Mouse (Mus musculus) MEL-GATA-1-ER (cell line): Measurements from ENCODE around the gene Glt1d1.
"Not testable (repeated sequence)": the region's sequence is repeated elsewhere in the genome, so short reads cannot be mapped to it uniquely, and the experiment has no call there.

Experiments
- DNase-seq: peaks from one replicate; pipeline ENCODE4 v3.0.0-alpha.2; 2012; ENCODE audit warnings: low read depth; ENCODE audit errors: extremely low read depth

Gene Glt1d1

DNA sequence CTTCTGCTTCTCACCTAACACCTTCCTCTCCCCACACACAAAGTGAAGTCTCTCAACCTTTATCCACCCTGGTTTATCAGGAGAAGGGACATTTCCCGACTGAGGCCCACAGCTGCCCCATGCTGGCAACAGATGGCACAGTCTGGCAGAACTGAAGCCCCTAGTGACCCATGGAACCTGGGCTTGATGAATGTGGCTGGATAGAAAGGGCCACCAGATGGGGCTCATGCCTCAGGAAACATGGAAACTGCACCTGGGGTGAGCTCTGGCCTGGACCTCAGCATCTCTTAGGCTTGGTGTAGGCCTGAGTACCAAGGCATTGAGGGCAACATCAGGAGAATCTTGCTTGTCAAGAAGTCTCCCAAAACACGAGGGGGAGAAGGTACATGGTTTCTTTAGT lies 66.5 kb downstream of the Glt1d1 start:
- no peak for DNase-seq

DNA sequence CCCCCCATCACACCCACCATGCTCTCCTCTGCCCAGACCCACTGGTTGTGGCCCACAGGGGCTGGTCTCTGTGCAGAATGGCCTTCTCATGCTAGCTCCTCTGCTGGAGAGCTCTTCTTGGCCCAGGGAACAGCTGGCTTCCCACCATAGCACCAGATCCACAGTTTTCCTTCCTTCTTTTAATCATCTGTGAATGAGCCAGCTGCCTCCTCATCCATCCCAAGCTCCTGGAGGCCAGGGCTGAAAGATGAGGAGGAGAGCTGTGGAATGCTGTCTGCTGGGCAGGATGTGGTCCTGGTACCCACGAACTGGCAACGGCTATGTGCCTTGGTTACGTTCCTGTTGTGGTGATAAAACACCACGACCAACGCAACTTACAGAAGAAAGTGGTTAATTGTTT lies 67.6 kb downstream of the Glt1d1 start:
- DNase-seq = no peak

DNA sequence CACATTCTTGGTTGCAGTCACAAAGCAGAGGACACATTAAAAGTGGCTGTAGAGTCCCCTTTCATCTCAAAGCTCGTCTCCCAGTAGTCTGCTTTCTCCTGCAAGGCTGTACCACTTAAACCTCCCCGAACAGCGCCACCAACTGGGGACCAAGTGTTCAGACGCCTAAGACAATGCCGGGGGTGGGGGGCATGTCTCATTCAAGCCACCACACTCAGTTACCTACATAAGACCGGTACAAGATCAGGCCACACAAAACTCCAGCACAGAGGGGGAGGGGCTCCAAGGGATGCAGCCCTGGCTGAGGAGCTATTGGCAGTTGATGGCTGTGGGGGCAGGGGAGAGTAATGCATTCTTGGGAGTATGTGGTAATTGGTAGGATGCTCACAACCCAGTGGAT lies 68.1 kb downstream of the Glt1d1 start:
- no peak for DNase-seq

GRCm38 (mm10) chr5:127703609-127704180 lies 71.6 kb downstream of the Glt1d1 start:
- DNase-seq = no peak

DNA sequence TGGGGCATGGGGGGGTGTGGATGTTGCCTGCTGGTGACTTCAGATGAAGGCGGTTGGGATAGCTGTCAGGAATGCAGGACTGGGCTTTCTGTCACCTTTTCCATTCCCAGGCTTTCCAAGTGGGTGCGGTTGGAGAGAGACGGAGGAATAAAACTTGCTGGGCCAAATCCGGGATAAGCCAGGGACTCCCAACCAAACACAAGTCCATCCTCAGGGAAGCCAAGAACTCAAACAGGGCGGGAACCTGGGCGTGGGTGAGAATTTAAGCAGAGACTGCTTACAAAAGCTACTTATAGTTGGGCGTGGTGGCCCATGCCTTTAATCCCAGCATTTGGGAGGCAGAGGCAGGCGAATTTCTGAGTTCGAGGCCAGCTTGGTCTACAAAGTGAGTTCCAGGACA lies 73.2 kb downstream of the Glt1d1 start:
- no peak for DNase-seq

GRCm38 (mm10) chr5:127705976-127706375 lies 73.9 kb downstream of the Glt1d1 start:
- no peak for DNase-seq

DNA sequence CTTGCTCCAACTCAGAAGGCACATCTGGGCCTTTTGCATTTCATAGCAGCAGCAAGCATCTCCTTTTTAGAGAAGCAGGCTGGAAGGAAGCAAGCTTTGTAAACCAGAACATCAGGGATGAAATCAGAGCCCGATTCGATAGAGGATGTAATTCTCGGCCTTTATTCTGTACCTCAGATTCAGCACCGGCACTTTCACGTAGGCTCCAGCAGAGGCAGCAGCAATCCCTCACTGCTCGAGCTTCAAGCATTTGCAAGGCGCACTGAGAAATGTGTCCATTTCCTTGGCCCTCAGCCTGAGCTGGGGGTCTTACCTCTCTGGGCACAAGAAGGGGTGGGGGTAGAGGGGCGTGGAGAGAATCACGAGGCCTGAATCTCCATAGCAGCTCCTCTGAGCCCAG lies 76.1 kb downstream of the Glt1d1 start:
- DNase-seq = no peak

- no peak for DNase-seq
These were observed 83.0 kb downstream of the Glt1d1 start for GRCm38 (mm10) chr5:127714783-127715704.

DNA sequence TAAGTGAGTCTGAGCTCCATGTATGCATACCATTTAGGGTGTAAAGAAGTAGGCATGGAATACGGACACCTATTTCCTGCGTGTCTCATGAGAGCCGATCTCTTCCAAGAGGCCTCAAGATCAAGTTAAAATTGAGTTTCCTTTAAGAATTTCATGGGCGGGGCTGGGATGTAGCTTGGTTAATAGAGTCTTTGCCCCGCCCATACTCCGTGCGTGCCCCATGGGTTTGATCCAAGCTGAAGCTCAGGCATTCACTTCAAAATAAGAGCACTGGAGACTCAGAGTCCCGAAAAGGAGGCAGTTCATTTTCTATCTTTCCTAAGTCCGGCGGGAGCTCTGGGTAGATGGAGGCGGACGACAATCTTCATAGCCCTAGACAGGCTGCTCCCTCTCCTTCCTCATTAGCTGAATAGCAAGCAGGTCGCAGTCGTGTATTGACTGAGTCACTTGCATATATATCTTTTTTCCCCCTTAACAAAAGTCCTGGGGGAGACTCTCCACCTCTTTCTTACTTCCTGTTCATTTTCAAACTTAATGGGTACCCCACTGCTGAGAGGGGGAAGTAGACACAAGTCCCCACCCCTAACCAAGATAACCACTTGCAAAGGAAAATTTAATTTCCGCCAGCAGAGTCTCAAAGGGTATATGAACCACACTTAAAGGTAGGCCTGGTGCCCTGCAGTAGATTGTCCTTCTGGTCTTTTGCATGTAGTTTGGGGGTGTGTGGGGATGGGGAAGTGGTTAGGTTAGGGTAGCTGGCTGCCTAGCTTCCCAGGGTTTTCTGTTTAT lies 88.7 kb downstream of the Glt1d1 start:
- peak; percentile 91 for DNase-seq

DNA sequence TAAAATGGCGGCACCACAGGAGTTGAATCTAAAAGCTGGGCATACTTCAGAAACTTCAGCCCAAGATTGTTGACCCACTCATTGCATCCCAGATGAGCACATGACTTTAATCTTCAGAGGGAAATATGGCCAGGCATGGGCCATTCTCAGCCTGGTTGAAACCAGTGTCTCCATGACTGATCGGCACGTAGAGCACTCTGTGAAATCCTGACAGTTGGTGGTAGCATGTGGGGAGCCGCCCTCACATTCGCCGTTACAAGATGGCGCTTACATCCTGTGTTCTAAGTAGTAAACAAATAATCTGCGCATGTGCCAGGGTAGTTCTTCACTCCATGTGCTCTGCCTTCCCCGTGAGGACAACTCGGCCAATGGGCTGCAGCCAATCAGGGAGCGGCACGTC lies 90.1 kb downstream of the Glt1d1 start:
- not testable (repeated sequence) for DNase-seq

DNA sequence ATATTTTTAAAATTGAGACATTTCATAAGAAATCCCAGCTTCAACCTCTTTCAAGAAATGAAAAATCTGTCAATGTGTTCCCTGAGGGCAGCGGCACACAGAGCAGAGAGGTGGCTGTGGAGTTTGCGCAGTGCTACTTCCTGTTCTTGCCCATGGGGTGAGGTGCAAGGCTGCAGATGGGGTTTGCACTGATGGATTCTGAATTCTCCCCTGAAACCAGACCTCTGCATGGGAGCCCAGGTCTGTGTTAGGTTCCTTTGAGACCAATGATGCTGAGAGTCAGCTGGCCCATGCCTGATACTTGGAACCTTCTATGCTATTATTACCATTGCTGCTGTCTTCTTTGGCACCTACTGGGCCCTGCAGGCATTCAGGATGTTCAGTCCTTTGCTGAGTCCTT lies 98.3 kb downstream of the Glt1d1 start:
- DNase-seq = no peak

GRCm38 (mm10) chr5:127741331-127741730 lies 109.3 kb downstream of the Glt1d1 start:
- no peak for DNase-seq

DNA sequence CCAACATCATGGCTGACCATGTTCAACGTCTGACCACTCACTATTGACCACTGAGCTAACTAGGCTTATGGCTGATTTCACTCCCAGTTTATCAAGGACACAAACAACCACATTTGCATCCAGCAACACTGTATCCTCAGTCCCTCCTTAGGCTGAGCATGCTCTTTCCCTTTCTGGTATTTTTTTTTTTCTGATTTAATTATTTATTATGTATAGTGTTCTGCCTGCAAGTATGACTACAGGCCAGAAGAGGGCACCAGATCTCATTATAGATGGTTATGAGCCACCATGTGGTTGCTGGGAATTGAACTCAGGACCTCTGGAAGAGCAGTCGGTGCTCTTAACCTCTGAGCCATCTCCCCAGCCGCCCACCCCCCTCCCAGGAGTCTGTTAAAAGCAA lies 117.5 kb downstream of the Glt1d1 start:
- DNase-seq = not testable (repeated sequence)

DNA sequence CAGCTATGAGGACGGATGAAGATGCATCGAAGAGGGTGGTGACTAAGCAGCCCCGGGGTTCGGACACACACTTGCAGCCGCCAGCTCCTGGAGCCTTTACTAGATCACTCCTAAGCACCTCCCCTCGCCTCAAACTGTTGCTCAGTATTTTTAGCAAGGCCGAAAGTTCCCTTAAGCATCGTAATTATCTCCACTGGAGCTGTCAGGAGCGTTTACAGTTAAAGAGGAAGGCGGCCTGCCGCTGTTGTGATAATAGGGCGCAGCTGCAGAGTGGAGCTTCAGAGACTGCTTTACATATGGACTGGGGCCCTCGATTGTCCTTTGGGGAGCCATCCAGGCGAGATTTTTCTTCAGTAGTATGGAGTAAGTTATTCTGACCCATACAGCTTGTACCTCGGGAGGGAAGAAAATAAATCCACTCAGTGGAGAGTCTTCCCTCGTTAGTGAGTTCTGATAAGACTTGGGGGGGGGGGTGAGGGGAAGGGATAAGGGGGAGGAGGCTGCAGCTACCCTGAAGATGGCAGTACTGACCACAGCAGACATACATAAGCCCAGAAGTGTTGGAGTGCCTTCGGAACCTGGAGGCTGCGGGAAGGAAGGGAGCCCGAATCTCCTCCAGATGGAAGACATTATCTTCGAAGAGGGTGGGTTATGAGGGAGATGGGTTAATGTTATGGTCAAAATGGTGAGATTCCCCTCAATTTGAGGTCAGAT lies 119.4 kb downstream of the Glt1d1 start:
- peak; percentile 76 for DNase-seq

DNA sequence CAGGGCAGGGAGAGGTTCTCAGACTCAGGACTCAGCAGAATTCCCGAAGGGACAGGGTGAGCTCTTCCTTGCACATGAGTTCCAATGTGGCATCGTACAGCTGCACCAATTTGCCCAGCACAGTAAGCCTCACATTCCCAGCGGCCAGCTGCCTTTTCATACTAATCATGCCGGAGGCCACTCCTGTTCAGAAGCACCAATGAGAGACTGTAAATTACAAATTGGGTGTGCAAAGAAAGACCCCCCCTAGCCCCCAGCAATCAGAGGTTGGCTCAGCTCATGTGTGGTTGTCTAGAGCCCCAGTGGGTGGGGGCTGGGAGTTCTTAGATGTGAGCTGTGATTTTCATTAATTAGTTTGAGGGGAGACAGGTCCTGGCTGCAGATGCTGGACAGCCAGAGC lies 123.5 kb downstream of the Glt1d1 start:
- no peak for DNase-seq

DNA sequence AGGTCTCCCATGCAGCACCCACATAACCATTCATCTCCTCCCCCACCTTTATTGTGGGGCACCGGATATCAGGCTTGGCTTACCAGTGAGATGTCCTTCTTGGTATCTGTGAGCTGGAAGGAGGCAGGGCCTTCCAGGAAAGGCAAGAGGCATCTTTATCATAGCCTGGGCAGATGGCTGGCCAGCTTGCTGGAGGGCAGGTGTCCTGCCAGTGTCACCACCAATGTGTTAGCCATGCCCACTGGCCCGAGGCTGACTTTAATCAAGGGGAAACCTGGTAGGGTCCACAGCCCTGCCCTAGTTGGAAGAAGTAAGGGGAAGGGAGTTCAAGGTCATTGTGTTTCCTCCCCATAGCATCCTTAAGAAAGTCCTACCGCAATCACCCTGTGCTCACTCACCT lies 123.9 kb downstream of the Glt1d1 start:
- no peak for DNase-seq

DNA sequence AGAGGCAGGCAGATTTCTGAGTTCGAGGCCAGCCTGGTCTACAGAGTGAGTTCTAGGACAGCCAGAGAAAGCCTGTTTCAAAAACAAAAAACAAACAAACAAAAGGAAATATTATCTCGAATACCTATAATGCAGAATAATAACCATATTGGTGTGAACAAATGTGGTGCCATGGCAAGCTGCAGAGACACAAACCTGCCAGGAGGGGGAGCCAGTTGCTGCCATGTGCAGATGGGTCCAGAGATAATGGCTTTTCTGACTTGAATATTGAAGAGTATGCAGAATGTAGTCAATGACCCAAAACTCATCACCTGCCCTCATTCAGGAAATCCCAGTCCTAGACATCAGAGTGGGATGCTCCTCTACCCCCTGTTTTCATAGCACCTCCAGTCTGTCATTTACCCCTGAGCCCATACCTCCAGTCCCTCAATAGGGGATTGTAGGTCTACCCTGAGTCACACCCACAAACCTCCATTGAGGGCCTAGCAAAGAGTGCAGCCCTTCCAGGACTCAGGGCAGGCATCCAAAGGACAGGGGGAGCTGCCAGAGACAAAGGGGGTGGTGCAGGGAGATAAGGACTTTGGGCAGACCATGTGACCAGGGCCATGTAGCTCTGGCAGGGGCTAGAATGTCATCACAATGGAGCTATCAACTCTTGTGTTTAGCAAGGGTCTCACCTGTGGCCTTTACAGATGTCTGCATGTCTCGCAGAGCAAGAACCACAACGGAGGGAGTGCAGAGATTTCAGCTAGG lies 124.8 kb downstream of the Glt1d1 start:
- no peak for DNase-seq

- DNase-seq = no peak
These were observed 126.5 kb downstream of the Glt1d1 start for GRCm38 (mm10) chr5:127758576-127758975.
